Mouse (Mus musculus): ENCODE data around the gene Vmn1r44.

- TF ChIP-seq CTCF (conservative IDR thresholded peaks at IDR 0.05; ENCODE audit: low read length) (no peak), NANOG (IDR thresholded peaks at IDR 0.05; ENCODE audit: borderline replicate concordance, low read length) (no peak)
Observed at GRCm38 (mm10) chr6:89876963-89877362, 6.5 kb upstream of the Vmn1r44 start.
